Mouse (Mus musculus): Measurements from ENCODE around the gene Ugt1a9.

DNA sequence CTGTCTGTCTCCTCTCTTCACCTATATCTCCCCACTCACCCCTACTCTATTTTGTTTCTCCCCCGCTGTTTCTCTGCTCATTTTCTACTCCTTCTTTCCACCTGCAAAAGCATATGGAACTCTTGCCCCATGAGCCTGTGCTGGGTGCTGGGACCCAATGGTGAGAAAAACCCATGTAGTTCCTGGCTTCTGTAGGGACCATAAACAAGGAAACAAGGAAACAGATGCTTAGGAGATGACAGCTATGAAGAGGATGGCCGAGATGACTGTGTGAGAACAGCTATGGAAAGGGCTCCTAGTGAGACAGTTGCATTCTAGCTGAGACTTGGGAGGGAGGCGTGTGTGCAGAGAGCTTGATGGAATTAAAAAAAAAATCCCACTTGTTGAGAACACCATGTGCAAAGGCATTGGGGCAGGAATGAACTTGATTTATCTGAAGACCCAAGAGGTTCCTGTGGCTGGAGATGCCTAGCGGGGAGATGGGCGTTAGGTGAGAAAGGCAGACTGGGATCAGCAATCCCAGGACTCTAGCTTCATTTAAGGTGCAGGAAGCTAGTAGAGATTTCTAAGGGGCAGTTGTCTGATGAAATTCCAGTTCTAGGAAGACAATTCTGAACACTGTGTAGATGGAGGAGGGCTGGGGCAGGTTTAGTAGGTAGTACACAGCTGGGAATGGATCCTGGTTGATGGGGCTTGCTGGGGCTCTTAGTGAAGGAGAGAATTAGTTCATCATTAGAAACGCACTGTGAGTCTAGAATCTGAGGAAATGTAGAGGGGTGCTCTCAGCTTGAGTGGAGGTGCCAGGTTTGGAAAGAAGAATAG is 160.6 kb downstream of the Ugt1a9 start:
- TF ChIP-seq CTCF (IDR thresholded peaks at IDR 0.05; ENCODE audit: low read depth) (no peak), EP300 (IDR thresholded peaks at IDR 0.05; ENCODE audit: low read depth) (no peak)
